Mouse (Mus musculus) layer of hippocampus, adult 6 months (tissue): Measurements from ENCODE around the gene B020004J07Rik. TPM values are rescaled to one million over a fixed set of nuclear protein-coding genes. Genes with fewer than 3 reads are reported as not detected.

Experiments
- long read RNA-seq, 2 experiments: library from polyadenylated mRNA; unstranded; transcript quantifications; one replicate each; pipeline ENCODE4 v2.0.0; 2019 to 2020
- polyA plus RNA-seq: library from polyadenylated mRNA; unstranded; fragments of <200 nt; fragmentation: Nextera tagmentation; gene quantifications from 2 replicates; pipeline ENCODE4 v1.2.3, GENCODE M21; 2021

Gene B020004J07Rik
- not detected in 2 replicates for polyA plus RNA-seq
- long read RNA-seq, experiment 1: 0 reads
- long read RNA-seq, experiment 2: 0 reads

DNA sequence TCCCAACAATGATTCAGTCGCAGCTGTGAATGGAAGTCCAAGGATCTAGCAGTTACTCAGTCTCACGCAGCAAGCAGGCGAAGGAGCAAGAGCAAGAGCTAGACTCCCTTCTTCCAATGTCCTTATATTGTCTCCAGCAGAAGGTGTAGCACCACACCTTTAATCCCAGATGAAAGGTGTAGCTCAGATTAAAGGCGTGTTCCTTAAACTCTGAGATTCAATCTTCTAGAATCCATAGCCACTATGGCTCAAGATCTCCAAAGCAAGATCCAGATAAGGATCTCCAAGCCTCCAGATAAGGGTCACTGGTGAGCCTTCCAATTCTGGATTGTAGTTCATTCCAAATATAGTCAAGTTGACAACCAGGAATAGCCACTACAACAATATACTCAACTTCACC, at the start of gene B020004J07Rik:
TSS of gene B020004J07Rik (minus strand) at position 101 of the 400 bp plus-strand sequence.

Other genes starting within 250 kb of the B020004J07Rik start
- 43.6 and 44.3 TPM in 2 replicates for gene Leprot, start 196.3 kb downstream of the B020004J07Rik start, polyA plus RNA-seq
- gene Lepr, start 126.6 kb downstream of the B020004J07Rik start, polyA plus RNA-seq: 0.44 and 1.8 TPM in 2 replicates
- gene C130073F10Rik, start 49.8 kb upstream of the B020004J07Rik start, polyA plus RNA-seq: not detected in 2 replicates
- not detected in 2 replicates for gene Gm12800, start 65.1 kb upstream of the B020004J07Rik start, polyA plus RNA-seq
- gene Gm12794, start 96.4 kb upstream of the B020004J07Rik start, polyA plus RNA-seq: not detected in 2 replicates
- gene Gm12790, start 137.0 kb upstream of the B020004J07Rik start, polyA plus RNA-seq: not detected in 2 replicates
- gene Gm12789, start 142.6 kb upstream of the B020004J07Rik start, polyA plus RNA-seq: not detected in 2 replicates
- gene Pde4b, start 243.5 kb upstream of the B020004J07Rik start, polyA plus RNA-seq: 44.6 and 47.2 TPM in 2 replicates